Mouse (Mus musculus): ENCODE results near the gene Gm20388.
A peak's percentile ranks its signal among the peaks of the same experiment; 100 is the strongest.
"Not testable (repeated sequence)": the region's sequence is repeated elsewhere in the genome, so short reads cannot be mapped to it uniquely, and the experiment has no call there.

Gm20388 gene

DNA sequence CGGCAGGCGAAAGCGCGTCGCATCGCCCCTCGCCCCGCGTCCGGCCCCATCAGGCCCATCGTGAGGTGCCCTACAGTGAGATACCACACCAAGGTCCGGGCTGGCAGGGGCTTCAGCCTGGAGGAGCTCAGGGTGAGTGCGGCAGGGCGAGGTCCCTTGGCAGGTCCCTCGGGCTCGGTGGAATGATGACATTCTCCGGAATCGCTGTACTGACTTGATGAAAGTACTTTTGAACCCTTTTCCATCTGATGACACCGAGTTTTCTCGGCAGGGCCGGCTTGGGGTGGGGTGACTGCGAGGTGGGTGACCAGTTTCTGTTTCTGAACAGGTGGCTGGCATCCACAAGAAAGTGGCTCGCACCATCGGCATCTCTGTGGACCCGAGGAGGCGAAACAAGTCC, 3192.2 kb downstream of the Gm20388 start:
- DNase-seq (ENCODE audit: low spot score) = not testable (repeated sequence)

DNA sequence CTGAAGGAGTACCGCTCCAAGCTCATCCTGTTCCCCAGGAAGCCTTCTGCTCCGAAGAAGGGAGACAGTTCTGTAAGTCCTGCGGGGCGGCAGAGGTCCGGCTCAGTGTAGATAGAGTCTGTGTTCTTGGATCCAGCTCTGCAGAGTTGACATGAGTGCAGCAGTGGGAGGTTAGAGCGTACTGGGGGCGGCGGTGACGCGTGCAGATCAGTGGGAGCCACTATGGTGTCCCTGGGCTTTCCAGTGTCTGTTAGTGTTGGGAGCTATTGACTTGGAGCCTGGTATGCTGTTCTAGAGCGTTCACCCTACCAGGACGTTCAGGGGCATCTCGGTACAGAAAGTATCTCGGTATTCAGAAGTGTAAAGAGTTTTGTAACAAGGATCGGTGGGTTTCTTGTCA, 3192.6 kb downstream of the Gm20388 start:
- DNase-seq (ENCODE audit: low spot score) = no peak

DNA sequence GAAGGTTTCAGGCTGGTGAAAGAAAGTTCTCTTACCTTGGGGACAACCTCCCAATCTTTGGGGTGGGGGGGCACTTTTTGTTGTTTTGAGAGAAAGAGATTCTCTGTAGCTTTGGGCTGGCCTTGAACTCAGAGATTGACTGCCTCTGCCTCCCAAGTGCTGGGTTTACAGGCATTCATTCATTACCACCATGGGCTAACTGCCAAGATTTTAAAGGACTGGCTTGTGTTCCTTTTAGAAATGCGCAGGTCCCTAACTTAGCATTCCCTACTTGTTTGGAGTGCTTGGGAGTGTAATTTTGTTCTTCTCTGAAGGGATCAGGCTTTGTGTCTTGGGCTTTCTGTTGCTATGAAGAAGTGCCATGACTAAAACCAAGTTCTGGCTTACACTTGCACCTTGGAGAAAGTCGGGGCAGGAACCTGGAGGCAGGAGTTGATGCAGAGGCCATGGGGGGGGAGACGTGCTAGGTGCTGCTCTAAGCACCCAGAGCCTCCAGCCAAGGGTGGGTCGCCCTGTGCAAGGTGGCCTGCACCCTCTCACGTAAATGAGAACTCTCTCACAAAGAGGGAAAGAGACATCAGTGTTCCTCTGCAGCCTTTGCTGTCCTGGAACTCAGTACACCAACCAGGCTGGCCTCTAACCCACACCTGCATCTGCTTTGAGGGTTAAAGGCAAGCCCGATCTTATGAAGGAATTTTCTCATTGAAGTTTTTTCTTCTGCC, 3193.6 kb downstream of the Gm20388 start:
- no peak for DNase-seq (ENCODE audit: low spot score)

GRCm38 (mm10) chr8:123105553-123106326, 3195.1 kb downstream of the Gm20388 start:
- no peak for DNase-seq (ENCODE audit: low spot score)

- DNase-seq (ENCODE audit: low spot score) = no peak
Measured at GRCm38 (mm10) chr8:123106531-123106930, 3195.9 kb downstream of the Gm20388 start.

- no peak for DNase-seq (ENCODE audit: low spot score)
Measured at GRCm38 (mm10) chr8:123108010-123108409, 3197.4 kb downstream of the Gm20388 start.

GRCm38 (mm10) chr8:123108953-123109352, 3198.3 kb downstream of the Gm20388 start:
- no peak for DNase-seq (ENCODE audit: low spot score)

GRCm38 (mm10) chr8:123110649-123111048, 3200.0 kb downstream of the Gm20388 start:
- peak; percentile 54 for DNase-seq (ENCODE audit: low spot score)

DNA sequence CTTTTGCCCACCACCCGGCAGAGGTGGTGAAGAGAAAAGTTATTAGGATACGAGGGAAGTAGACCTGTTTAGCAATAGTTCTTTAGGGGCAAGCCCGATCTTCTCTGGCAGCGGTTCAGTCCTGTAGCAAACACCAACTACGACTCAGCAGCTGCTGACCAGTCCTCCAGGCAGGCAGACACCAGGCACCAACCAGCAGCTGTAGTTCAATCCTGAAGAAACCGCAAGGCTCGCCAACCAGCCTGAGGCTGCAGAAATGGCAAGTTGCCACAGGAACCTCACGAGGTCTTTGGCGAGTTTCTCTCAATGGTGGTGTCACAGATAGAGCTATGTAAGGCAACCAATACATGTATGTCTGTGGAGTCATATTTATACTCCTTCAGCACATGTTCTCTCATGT, 3202.3 kb downstream of the Gm20388 start:
- no peak for DNase-seq (ENCODE audit: low spot score)

DNA sequence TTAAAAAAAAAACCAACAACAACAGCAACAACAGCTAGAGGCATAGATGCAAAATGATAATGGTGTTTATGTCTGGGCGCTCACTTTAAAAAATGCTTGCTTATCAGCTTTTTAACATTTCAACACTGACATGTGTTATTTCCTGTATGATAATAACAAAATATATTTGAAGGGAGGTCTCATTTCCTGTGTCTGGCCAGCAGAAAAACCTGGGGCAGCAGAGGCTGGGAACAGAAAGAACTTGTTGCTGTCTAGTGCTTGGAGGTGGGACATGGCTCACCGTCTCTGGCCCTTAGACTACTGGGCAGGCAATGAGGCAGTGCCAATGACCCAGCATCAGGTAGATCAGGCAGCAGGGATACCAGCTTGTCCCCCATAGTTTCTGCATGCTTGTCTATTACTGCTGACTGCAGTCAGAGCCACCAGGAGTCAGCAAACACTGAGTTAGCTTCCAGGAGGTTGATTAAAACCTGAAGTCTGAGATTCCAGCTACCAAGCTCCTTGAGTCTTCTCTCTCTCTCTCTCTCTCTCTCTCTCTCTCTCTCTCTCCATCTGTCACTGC, 3203.3 kb downstream of the Gm20388 start:
- DNase-seq (ENCODE audit: low spot score) = no peak

DNA sequence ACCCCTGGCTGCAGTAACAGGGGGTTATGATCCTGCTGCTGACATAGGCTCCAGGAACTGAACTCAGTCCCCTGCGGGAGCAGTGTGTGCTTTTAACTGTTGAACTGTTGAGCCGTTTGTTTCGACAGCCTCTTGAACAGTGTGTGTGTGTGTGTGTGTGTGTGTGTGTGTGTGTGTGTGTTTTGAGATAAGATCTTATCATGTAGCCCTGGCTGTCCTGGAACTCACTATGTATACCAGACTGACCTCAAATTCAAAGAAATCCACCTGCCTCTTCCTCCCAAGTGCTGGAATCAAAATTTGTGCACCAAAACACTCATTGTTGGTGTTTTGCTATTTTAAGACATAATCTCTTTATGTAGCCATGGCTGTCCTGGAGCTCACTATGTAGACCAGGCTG, 3204.0 kb downstream of the Gm20388 start:
- no peak for DNase-seq (ENCODE audit: low spot score)

DNA sequence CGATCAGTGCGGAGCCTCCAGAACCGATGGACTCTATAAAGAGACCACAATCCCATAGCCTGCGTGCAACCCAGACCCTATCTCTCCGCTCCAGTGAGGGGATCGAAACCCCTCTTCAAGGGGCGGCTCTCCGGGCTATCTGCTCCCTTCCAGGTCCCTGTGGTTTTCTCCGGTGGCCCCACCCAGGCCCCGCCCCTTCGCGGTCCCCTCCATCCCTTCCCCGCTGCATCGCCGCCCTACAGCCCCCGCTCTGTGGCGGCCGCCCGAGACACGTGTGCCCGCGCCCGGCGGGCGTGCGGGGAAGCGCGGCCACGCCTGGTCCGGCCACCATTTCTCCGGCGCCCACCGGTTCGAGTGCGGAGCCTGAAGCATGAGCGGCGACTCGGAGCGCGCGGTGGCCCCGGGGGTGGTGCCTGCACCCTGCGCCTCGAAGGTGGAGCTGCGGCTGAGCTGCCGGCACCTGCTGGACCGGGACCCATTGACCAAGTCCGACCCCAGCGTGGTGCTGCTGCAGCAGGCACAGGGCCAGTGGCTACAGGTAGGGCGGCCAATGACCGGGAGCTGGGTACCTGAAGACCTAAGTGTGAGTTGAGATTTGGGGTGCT, 3206.6 kb downstream of the Gm20388 start, which contains the start of gene Cpne7:
Cpne7 (plus strand) TSS at position 248 of the 605 bp plus-strand sequence.
- DNase-seq (ENCODE audit: low spot score) = no peak

GRCm38 (mm10) chr8:123117744-123118143, 3207.1 kb downstream of the Gm20388 start:
- DNase-seq (ENCODE audit: low spot score) = no peak

GRCm38 (mm10) chr8:123122059-123122458, 3211.4 kb downstream of the Gm20388 start:
- DNase-seq (ENCODE audit: low spot score) = no peak

- no peak for DNase-seq (ENCODE audit: low spot score)
Measured at GRCm38 (mm10) chr8:123122670-123123069, 3212.0 kb downstream of the Gm20388 start.

DNA sequence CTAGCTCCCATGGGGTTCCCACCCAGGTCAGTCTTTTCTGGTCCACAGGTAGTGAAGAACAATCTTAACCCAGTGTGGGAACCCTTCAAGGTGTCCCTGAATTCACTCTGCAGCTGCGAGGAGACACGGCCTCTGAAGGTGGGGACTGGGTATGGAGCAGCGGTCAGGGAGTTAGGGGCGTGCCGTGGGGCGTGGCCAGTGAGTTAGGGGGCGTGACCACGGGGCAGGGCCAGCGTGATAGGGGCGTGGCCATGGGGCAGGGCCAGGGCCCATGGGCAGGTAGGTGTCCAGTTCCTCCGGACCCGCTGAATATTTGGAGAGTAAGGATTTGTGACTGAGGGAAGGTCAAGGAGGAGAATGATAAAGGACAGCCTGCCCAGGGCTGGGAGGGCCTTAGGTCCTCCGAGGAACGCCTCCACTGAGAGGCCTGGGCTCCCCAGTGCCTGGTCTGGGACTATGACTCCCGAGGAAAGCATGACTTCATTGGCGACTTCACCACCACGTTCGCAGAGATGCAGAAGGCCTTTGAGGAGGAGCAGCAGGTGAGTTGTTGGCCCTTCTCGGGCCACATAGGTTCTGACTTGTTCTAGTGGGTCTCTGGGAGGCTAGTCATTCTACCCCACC, 3215.7 kb downstream of the Gm20388 start:
- peak; percentile 54 for DNase-seq (ENCODE audit: low spot score)

- no peak for DNase-seq (ENCODE audit: low spot score)
Measured at GRCm38 (mm10) chr8:123131041-123131440, 3220.4 kb downstream of the Gm20388 start.

DNA sequence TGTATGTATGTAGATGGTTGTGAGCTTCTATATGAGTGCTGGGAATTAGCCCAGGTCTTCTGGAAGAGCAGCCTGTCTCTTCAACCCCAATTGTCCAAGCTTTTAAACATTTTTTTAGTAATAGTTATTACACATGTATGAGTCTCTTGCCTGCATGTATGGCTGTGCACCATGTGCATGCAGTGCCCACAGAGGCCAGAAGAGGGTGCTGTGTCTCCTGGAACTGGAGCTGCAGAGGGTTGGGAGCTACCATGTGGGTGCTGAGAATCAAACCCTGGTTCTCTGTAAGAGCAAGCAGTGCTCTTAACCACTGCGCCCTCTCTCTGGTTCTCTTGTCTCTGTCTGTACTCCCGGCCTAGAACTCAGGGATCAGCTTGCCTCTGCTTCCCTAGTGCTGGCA, 3222.3 kb downstream of the Gm20388 start:
- no peak for DNase-seq (ENCODE audit: low spot score)

- no peak for DNase-seq (ENCODE audit: low spot score)
Measured at GRCm38 (mm10) chr8:123134149-123134713, 3223.6 kb downstream of the Gm20388 start.

DNA sequence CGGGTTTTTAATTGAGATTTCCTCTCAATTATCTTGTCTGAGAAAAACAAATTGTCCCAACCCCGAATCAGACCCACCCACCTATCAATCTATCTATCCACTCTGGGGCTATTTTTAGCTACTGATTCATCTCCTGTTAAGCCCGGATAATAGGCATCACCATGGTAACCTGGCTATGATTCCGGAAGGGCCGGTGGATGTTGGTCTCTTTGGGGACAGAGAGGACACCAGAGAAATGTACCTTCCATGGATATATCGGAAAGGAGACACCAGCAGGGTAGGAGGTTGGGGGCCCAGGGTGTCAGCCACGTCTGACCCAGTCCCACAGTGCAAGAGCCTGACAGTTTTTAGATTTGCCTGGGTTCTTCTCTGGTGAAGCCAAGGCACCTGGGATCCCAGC, 3224.8 kb downstream of the Gm20388 start:
- DNase-seq (ENCODE audit: low spot score) = no peak

DNA sequence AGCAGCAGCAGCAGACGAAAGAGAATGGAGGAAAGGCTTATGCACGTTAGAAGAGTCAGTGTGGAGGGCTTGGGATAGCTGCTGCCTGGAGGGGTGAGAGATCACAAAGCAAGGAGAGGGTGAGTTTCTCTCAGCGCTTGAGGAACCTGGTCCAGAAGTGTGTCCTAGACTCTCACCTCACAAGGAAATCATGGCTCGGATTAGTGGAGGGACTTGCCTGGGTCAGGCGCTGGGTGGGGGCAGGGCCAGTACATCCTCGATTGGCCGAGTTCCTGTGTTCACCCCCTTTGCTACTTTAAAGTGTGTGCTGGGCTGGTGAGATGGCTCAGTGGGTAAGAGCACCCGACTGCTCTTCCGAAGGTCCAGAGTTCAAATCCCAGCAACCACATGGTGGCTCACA, 3225.2 kb downstream of the Gm20388 start:
- DNase-seq (ENCODE audit: low spot score) = no peak

- DNase-seq (ENCODE audit: low spot score) = no peak
Measured at GRCm38 (mm10) chr8:123136287-123136686, 3225.6 kb downstream of the Gm20388 start.

Data from urinary bladder, postnatal 25 days (tissue).